Mouse (Mus musculus) fat pad, adult 2 months (tissue): ENCODE results near the gene Pik3r5.

ENCODE experiments used
- DNase-seq: peaks from one replicate; pipeline ENCODE4 v3.0.0-alpha.2; 2011; ENCODE audit warnings: low read depth, low spot score; ENCODE audit errors: extremely low read depth

Gene Pik3r5

GRCm38 (mm10) chr11:68431699-68432360 is at the start of gene Pik3r5:
Pik3r5 (plus strand) TSS chr11:68432121.
- no peak for DNase-seq

GRCm38 (mm10) chr11:68383519-68383918 is 48.4 kb upstream of the Pik3r5 start:
- no peak for DNase-seq

- DNase-seq: no peak
Observed at GRCm38 (mm10) chr11:68384131-68384530, 47.8 kb upstream of the Pik3r5 start.

- DNase-seq: no peak
Observed at GRCm38 (mm10) chr11:68384592-68385020, 47.3 kb upstream of the Pik3r5 start.

- no peak for DNase-seq
Observed at GRCm38 (mm10) chr11:68385021-68385821, 46.7 kb upstream of the Pik3r5 start.

- DNase-seq: no peak
Observed at GRCm38 (mm10) chr11:68385921-68386588, 45.9 kb upstream of the Pik3r5 start.

- DNase-seq: no peak
Observed at GRCm38 (mm10) chr11:68386589-68387440, 45.1 kb upstream of the Pik3r5 start.

GRCm38 (mm10) chr11:68387441-68387760 is 44.5 kb upstream of the Pik3r5 start:
- DNase-seq: no peak

GRCm38 (mm10) chr11:68387971-68388654 is 43.8 kb upstream of the Pik3r5 start:
- no peak for DNase-seq

GRCm38 (mm10) chr11:68388655-68389015 is 43.3 kb upstream of the Pik3r5 start:
- no peak for DNase-seq

- no peak for DNase-seq
Observed at GRCm38 (mm10) chr11:68389621-68390020, 42.3 kb upstream of the Pik3r5 start.

- DNase-seq: no peak
Observed at GRCm38 (mm10) chr11:68390381-68391287, 41.3 kb upstream of the Pik3r5 start.

- no peak for DNase-seq
Observed at GRCm38 (mm10) chr11:68393897-68394490, 37.9 kb upstream of the Pik3r5 start.

- no peak for DNase-seq
Observed at GRCm38 (mm10) chr11:68394749-68395148, 37.2 kb upstream of the Pik3r5 start.

GRCm38 (mm10) chr11:68395546-68395945 is 36.4 kb upstream of the Pik3r5 start:
- DNase-seq: no peak

GRCm38 (mm10) chr11:68398891-68399547 is 32.9 kb upstream of the Pik3r5 start:
- no peak for DNase-seq

GRCm38 (mm10) chr11:68399548-68400020 is 32.3 kb upstream of the Pik3r5 start:
- no peak for DNase-seq

- DNase-seq: no peak
Observed at GRCm38 (mm10) chr11:68400021-68400671, 31.8 kb upstream of the Pik3r5 start.
